Mouse (Mus musculus) testis, adult 2 months (tissue): ENCODE measurements around the gene Gm44502.

Experiments used
- CTCF ChIP-seq: fragments of 200-500 bp; IDR thresholded peaks from 2 replicates; pipeline ENCODE4 v1.5.1; 2012; ENCODE audit warnings: low read depth, mild to moderate bottlenecking, inconsistent platforms, low read length, moderate library complexity; ENCODE audit not compliant: control insufficient read depth, insufficient read depth, insufficient replicate concordance
- POLR2A ChIP-seq: fragments of 200-500 bp; IDR thresholded peaks from 2 replicates; pipeline ENCODE4 v1.6.1; 2012; ENCODE audit warnings: low read depth, mild to moderate bottlenecking, inconsistent platforms, low read length, moderate library complexity; ENCODE audit not compliant: control insufficient read depth

- TF ChIP-seq POLR2A = no peak
- TF ChIP-seq CTCF = no peak
Observed at GRCm38 (mm10) chr15:89462176-89462575, 32.7 kb upstream of the Gm44502 start.
